Mouse (Mus musculus) thymus, adult 2 months (tissue): ENCODE results near the gene Iqsec2.

Source experiments
- CTCF ChIP-seq: fragments of 200-500 bp; IDR thresholded peaks from 2 replicates; pipeline ENCODE4 v1.5.1; 2012; ENCODE audit warnings: mild to moderate bottlenecking, control low read depth, low read length, moderate library complexity, borderline replicate concordance; ENCODE audit not compliant: control insufficient read depth, poor library complexity, insufficient read depth; ENCODE audit errors: extremely low read depth
- POLR2A ChIP-seq: fragments of 200-500 bp; IDR thresholded peaks from 2 replicates; pipeline ENCODE4 v1.6.1; 2012; ENCODE audit warnings: mild to moderate bottlenecking, low read length, control low read depth, moderate library complexity; ENCODE audit not compliant: control insufficient read depth, poor library complexity, insufficient read depth; ENCODE audit errors: extremely low read depth

- no peak for TF ChIP-seq CTCF
- TF ChIP-seq POLR2A, result no peak
Measured at GRCm38 (mm10) chrX:152197814-152198648, 54.0 kb downstream of the Iqsec2 start.
